Comparison of ENCODE assay signal across 7 mouse cellular contexts in the genomic region with DNA sequence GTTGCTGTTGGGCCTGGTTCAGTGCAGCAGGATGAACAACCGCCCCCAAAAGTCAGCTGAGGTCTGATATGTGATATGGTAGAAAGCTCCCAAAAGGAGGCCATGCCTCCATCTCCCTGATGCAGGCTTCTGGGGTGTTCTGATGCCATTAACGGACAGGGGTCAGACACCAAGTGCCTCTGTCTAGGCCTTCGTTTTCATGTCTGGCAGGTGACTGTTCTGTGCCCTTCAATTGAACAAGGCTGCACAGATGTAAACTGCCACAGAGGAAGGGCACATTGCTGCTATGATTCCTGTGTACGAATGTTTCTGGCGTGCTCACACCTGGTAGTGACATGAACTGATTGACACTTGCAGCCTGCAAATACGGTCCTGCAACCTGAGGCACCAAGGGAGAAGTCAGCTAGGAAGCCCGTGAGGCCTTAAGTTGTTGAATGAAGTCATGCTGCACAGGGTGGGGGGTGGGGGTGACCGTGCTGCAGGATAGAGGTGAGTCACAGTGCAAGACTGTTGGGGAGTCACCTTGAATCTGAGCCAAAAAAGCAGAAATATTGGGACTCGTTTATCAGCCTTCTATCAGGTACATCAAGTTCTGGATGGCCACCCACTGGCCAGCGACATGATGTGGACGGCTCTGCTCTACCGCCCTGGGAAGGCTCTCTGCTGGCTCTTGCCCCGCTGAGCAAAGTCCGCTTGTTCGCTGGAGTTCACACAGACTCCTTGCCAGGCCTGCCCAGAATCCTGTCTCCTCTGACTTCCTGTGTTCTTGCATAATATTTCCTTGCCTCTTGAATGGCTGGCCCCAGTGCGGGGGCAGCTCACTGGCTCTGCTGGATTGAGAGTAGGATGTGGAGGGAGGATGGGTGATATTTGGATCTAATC. TPM values are rescaled to one million over a fixed set of nuclear protein-coding genes. Genes with fewer than 3 reads are reported as not detected.
DNase-seq lines count a peak whose midpoint lies in the region; ATAC-seq and TF ChIP-seq lines count a peak whose summit lies in the region.

No protein-coding gene starts in this region.

- no peaks in the 10 kb centered on the region for H3K36me3 ChIP-seq in kidney, embryonic 14.5 days (ENCODE audit: control insufficient read depth, insufficient read depth, low read length)
- H3K36me3 ChIP-seq in lung, postnatal 0 days (ENCODE audit: insufficient read depth, low read length) = 0 out of 2 replicates have a peak, but pooled peaks cover 7% of the 10 kb centered on the region

- DNase-seq in 3T3-L1 (ENCODE audit: low read depth, low spot score) (peak; percentile 61), NIH3T3 (ENCODE audit: low read depth) (peak; percentile 35)
- DNase-seq in heart, adult 11 months = peak; percentile 100
- DNase-seq in lung, postnatal 0 days (ENCODE audit: low spot score) = peak; percentile 85
- no peak for DNase-seq in cerebellum, adult 9-10 months
- DNase-seq in left cerebral cortex, adult 9 months (ENCODE audit: low spot score in 2 of 2) = no peak

- peak; percentile 97 for TF ChIP-seq EP300 in lung, postnatal 0 days (IDR thresholded peaks at IDR 0.05)

- H3K4me3 ChIP-seq in kidney, embryonic 14.5 days (ENCODE audit: low read length) = no peak overlapping the region
- no peak overlapping the region for H3K4me3 ChIP-seq in lung, postnatal 0 days (ENCODE audit: low read depth, low read length)

- H3K4me1 ChIP-seq in kidney, embryonic 14.5 days (ENCODE audit: control insufficient read depth, insufficient read depth, low read length) = peaks cover 10% of the 10 kb centered on the region; the same call in 1 of the 2 replicates
- H3K4me1 ChIP-seq in lung, postnatal 0 days (ENCODE audit: insufficient read depth, low read depth, low read length) = peaks cover 7% of the 10 kb centered on the region; the same call in 1 of the 2 replicates

- no peak overlapping the region for H3K4me2 ChIP-seq in kidney, embryonic 14.5 days (replicated peaks; ENCODE audit: low read depth, low read length)
- no peak overlapping the region for H3K4me2 ChIP-seq in lung, postnatal 0 days (replicated peaks; ENCODE audit: low read depth, low read length)

- peak overlapping the region; percentile 38; the same call in 1 of the 2 replicates for H3K27ac ChIP-seq in kidney, embryonic 14.5 days (ENCODE audit: low read depth, low read length)
- peak overlapping the region; percentile 49 for H3K27ac ChIP-seq in lung, postnatal 0 days (ENCODE audit: low read length)

- TF ChIP-seq CTCF in lung, postnatal 0 days (IDR thresholded peaks at IDR 0.05) = peak; percentile 19

- 47% methylated on average over 16 of the region's 16 CpGs for WGBS in kidney, embryonic 14.5 days
- WGBS in lung, postnatal 0 days = 33% methylated on average over 16 of the region's 16 CpGs

- H3K9ac ChIP-seq in kidney, embryonic 14.5 days (ENCODE audit: low read depth, low read length) = no peak overlapping the region
- no peak overlapping the region for H3K9ac ChIP-seq in lung, postnatal 0 days (replicated peaks; ENCODE audit: low read depth)

- no peaks in the 10 kb centered on the region for H3K27me3 ChIP-seq in kidney, embryonic 14.5 days (ENCODE audit: control insufficient read depth, insufficient read depth, low read length)
- no peaks in the 10 kb centered on the region for H3K27me3 ChIP-seq in lung, postnatal 0 days (replicated peaks; ENCODE audit: insufficient read depth, low read length)

- H3K9me3 ChIP-seq in kidney, embryonic 14.5 days (ENCODE audit: control insufficient read depth, low read length) = no peaks in the 10 kb centered on the region
- H3K9me3 ChIP-seq in lung, postnatal 0 days (ENCODE audit: low read length) = no peaks in the 10 kb centered on the region

- peak; percentile 86 for ATAC-seq in kidney, embryonic 14.5 days (ENCODE audit: low FRiP score, low TSS enrichment)
- peak; percentile 95 for ATAC-seq in lung, postnatal 0 days

RNA-seq across cellular contexts. Expression of gene Epas1, which starts 16.1 kb away (rescaled TPM):
- 8.6 and 12.8 TPM in 2 replicates for polyA plus RNA-seq in kidney, embryonic 14.5 days (2014; fragmentation: Nextera tagmentation; extraction: Ambion mirVana)
- polyA plus RNA-seq in lung, postnatal 0 days (2015; fragmentation: Nextera tagmentation; extraction: Ambion mirVana) = 89.8 and 98.3 TPM in 2 replicates

Comparison
In these comparisons a context has a peak if more than half of its experiments do, and no peak if none do; other contexts are left out.
1. DNase-seq: peak in 3T3-L1 (single experiment), NIH3T3 (single experiment), heart, adult 11 months (single experiment) and lung, postnatal 0 days (single experiment); none in cerebellum, adult 9-10 months (single experiment) and left cerebral cortex, adult 9 months (0 of 2).